Mouse (Mus musculus) cerebellum, adult 9-10 months (tissue): ENCODE measurements around the gene Gm13278.
"Not testable (repeated sequence)": the region's sequence is repeated elsewhere in the genome, so short reads cannot be mapped to it uniquely, and the experiment has no call there.

Experiments used
- DNase-seq: peaks from one replicate; pipeline ENCODE4 v3.0.0; 2022

Gene Gm13278

GRCm38 (mm10) chr4:88793936-88794675, 2.8 kb downstream of the Gm13278 start, which contains the start of gene Gm13275:
Gene Gm13275 (plus strand): TSS chr4:88794487.
- DNase-seq: peak; percentile 88

- not testable (repeated sequence) for DNase-seq
Measured at GRCm38 (mm10) chr4:88797097-88797496, 5.7 kb downstream of the Gm13278 start, which contains the start of gene Gm13279. Gene Gm13279 (plus strand): TSS chr4:88797397.

- DNase-seq: not testable (repeated sequence)
Measured at GRCm38 (mm10) chr4:88799365-88799764, 8.0 kb downstream of the Gm13278 start, which contains the start of gene Gm13285. Gene Gm13285 (plus strand): TSS chr4:88799665.

- not testable (repeated sequence) for DNase-seq
Measured at GRCm38 (mm10) chr4:88802954-88803353, 11.6 kb downstream of the Gm13278 start, which contains the start of gene Gm13287. Gene Gm13287 (plus strand): TSS chr4:88803254.

GRCm38 (mm10) chr4:88805231-88805630, 13.9 kb downstream of the Gm13278 start, which contains the start of gene Gm13288:
Gene Gm13288 (plus strand): TSS chr4:88805531.
- DNase-seq: not testable (repeated sequence)

- DNase-seq: not testable (repeated sequence)
Measured at GRCm38 (mm10) chr4:88805761-88806160, 14.4 kb downstream of the Gm13278 start.

- no peak for DNase-seq
Measured at GRCm38 (mm10) chr4:88815928-88816327, 24.6 kb downstream of the Gm13278 start, which contains the start of gene Ifna7. Gene Ifna7 (plus strand): TSS chr4:88816228.

GRCm38 (mm10) chr4:88819659-88820058, 28.3 kb downstream of the Gm13278 start, which contains the start of gene Ifna11:
Gene Ifna11 (plus strand): TSS chr4:88819959.
- no peak for DNase-seq

- no peak for DNase-seq
Measured at GRCm38 (mm10) chr4:88822995-88823394, 31.6 kb downstream of the Gm13278 start.

GRCm38 (mm10) chr4:88827116-88827515, 35.8 kb downstream of the Gm13278 start, which contains the start of gene Ifna6:
Gene Ifna6 (plus strand): TSS chr4:88827416.
- not testable (repeated sequence) for DNase-seq

- no peak for DNase-seq
Measured at GRCm38 (mm10) chr4:88830523-88830922, 39.2 kb downstream of the Gm13278 start.

- not testable (repeated sequence) for DNase-seq
Measured at GRCm38 (mm10) chr4:88835225-88835624, 43.9 kb downstream of the Gm13278 start, which contains the start of gene Ifna5. Gene Ifna5 (plus strand): TSS chr4:88835525.

GRCm38 (mm10) chr4:88838828-88839227, 47.5 kb downstream of the Gm13278 start:
- no peak for DNase-seq

- DNase-seq: no peak
Measured at GRCm38 (mm10) chr4:88840058-88840457, 48.7 kb downstream of the Gm13278 start.

GRCm38 (mm10) chr4:88841438-88841911, 50.1 kb downstream of the Gm13278 start, which contains the start of gene Ifna4:
Gene Ifna4 (plus strand): TSS chr4:88841861.
- no peak for DNase-seq
